Mouse (Mus musculus) embryonic fibroblast, embryonic 13.5 days (primary cell): ENCODE data around the gene Sim2.

ENCODE experiments used
- CTCF ChIP-seq: IDR thresholded peaks from 2 replicates; pipeline ENCODE4 v1.5.1; 2011; ENCODE audit warnings: mild to moderate bottlenecking, control low read depth, low read length, moderate library complexity, borderline replicate concordance; ENCODE audit not compliant: insufficient read depth
- POLR2A ChIP-seq: IDR thresholded peaks from 2 replicates; pipeline ENCODE4 v1.6.1; 2011; ENCODE audit warnings: low read depth, mild to moderate bottlenecking, control low read depth, low read length, moderate library complexity

GRCm38 (mm10) chr16:94140746-94141145 lies 56.0 kb downstream of the Sim2 start:
- no peak for TF ChIP-seq CTCF
- TF ChIP-seq POLR2A, result no peak
